Mouse (Mus musculus) lung, embryonic 16.5 days (tissue): ENCODE data around the gene Tacr2. TPM values are rescaled to one million over a fixed set of nuclear protein-coding genes. Genes with fewer than 3 reads are reported as not detected.

ENCODE experiments used
- ATAC-seq: fragments of 200-750 bp; cut with Nextera tagmentation; 2 replicates; pipeline ENCODE4 v1.8.0; 2017; ENCODE audit warnings: low read depth, mild to moderate bottlenecking, moderate library complexity
- H3K27ac ChIP-seq: fragments of 300-500 bp; sonication (generic); 2 replicates; pipeline ENCODE4 v1.5.1; 2014; ENCODE audit warnings: mild to moderate bottlenecking, control low read depth, low read length
- H3K27me3 ChIP-seq: fragments of 300-500 bp; sonication (generic); 2 replicates; pipeline ENCODE4 v1.6.1; 2014; ENCODE audit warnings: low read depth, low read length, mixed read lengths; ENCODE audit not compliant: control insufficient read depth, insufficient read depth
- H3K36me3 ChIP-seq: fragments of 300-500 bp; sonication (generic); 2 replicates; pipeline ENCODE4 v1.6.1; 2014; ENCODE audit warnings: low read length; ENCODE audit not compliant: control insufficient read depth, insufficient read depth
- H3K4me1 ChIP-seq: fragments of 300-500 bp; sonication (generic); replicated peaks from 2 replicates; pipeline ENCODE4 v1.6.1; 2014; ENCODE audit warnings: low read length, mixed read lengths; ENCODE audit not compliant: control insufficient read depth, insufficient read depth
- H3K4me2 ChIP-seq: fragments of 300-500 bp; sonication (generic); 2 replicates; pipeline ENCODE4 v1.6.1; 2014; ENCODE audit warnings: low read depth, low read length, control low read depth
- H3K4me3 ChIP-seq: fragments of 300-500 bp; sonication (generic); 2 replicates; pipeline ENCODE4 v1.5.1; 2014; ENCODE audit warnings: mild to moderate bottlenecking, low read length, control low read depth
- H3K9ac ChIP-seq: fragments of 300-500 bp; sonication (generic); 2 replicates; pipeline ENCODE4 v1.6.1; 2014; ENCODE audit warnings: low read length, control low read depth
- H3K9me3 ChIP-seq: fragments of 300-500 bp; sonication (generic); 2 replicates; pipeline ENCODE4 v1.6.1; 2016; ENCODE audit warnings: low read length; ENCODE audit not compliant: control insufficient read depth
- WGBS: fragments of 180-500 bp; shearing (Covaris S2); extraction: QIAGEN DNeasy Blood & Tissue Kit; methylation state at CpG from one replicate; pipeline ENCODE4 v1.1.7; 2014; 5-methylcytosine and 5-hydroxymethylcytosine counted together
- polyA plus RNA-seq: library from polyadenylated mRNA; unstranded; fragments of >200 nt; fragmentation: Nextera tagmentation; extraction: Ambion mirVana; gene quantifications from 2 replicates; pipeline ENCODE4 v1.2.1, GENCODE M21; 2015

The Tacr2 gene
- polyA plus RNA-seq, 1 experiment from 2014 or later = 0.87 TPM

- Histone ChIP-seq H3K9me3 (no peaks in the 10 kb centered on the region), H3K27me3 (no peaks in the 10 kb centered on the region), H3K4me2 (no peak overlapping the region), H3K4me1 (peaks cover 39% of the 10 kb centered on the region), H3K36me3 (no peaks in the 10 kb centered on the region), H3K4me3 (no peak overlapping the region), H3K9ac (peak overlapping the region; percentile 19; the same call in 1 of the 2 replicates), H3K27ac (peak overlapping the region; percentile 89)
- ATAC-seq = no peak
- WGBS = 67% methylated on average over 7 of the region's 7 CpGs
These were observed 33.5 kb upstream of the Tacr2 start for GRCm38 (mm10) chr10:62218789-62219172.

GRCm38 (mm10) chr10:62220732-62221514 lies 31.3 kb upstream of the Tacr2 start:
- no peak overlapping the region for H3K9ac ChIP-seq
- peak overlapping the region; percentile 70 for H3K27ac ChIP-seq
- no peaks in the 10 kb centered on the region for H3K36me3 ChIP-seq
- no peaks in the 10 kb centered on the region for H3K27me3 ChIP-seq
- no peak overlapping the region for H3K4me2 ChIP-seq
- H3K4me1 ChIP-seq = peaks cover 47% of the 10 kb centered on the region
- WGBS = 54% methylated on average over 8 of the region's 8 CpGs
- H3K4me3 ChIP-seq = no peak overlapping the region
- no peaks in the 10 kb centered on the region for H3K9me3 ChIP-seq
- ATAC-seq = peak; percentile 15; the same call in 1 of the 2 replicates

- H3K27ac ChIP-seq = peak overlapping the region; percentile 70
These were observed 30.6 kb upstream of the Tacr2 start for GRCm38 (mm10) chr10:62221647-62222046.

GRCm38 (mm10) chr10:62222777-62223176 lies 29.5 kb upstream of the Tacr2 start:
- Histone ChIP-seq H3K4me2 (peak overlapping the region; percentile 31; the same call in 1 of the 2 replicates), H3K9me3 (no peaks in the 10 kb centered on the region), H3K27me3 (no peaks in the 10 kb centered on the region), H3K4me3 (no peak overlapping the region), H3K9ac (no peak overlapping the region), H3K36me3 (no peaks in the 10 kb centered on the region), H3K4me1 (peaks cover 42% of the 10 kb centered on the region), H3K27ac (peak overlapping the region; percentile 70)
- 49% methylated on average over 17 of the region's 17 CpGs for WGBS
- peak; percentile 93 for ATAC-seq

More at GRCm38 (mm10) chr10:62221647-62222046, 30.6 kb upstream of the Tacr2 start:
- Histone ChIP-seq H3K27me3 (no peaks in the 10 kb centered on the region), H3K4me3 (no peak overlapping the region), H3K4me2 (no peak overlapping the region), H3K9ac (no peak overlapping the region), H3K36me3 (no peaks in the 10 kb centered on the region), H3K9me3 (no peaks in the 10 kb centered on the region), H3K4me1 (peaks cover 44% of the 10 kb centered on the region)
- WGBS = 57% methylated on average over 2 of the region's 2 CpGs
- no peak for ATAC-seq

- Histone ChIP-seq H3K4me1 (peaks cover 32% of the 10 kb centered on the region), H3K9ac (no peak overlapping the region), H3K27me3 (no peaks in the 10 kb centered on the region), H3K27ac (peak overlapping the region; percentile 70; the same call in 1 of the 2 replicates), H3K36me3 (no peaks in the 10 kb centered on the region), H3K4me2 (peak overlapping the region; percentile 1; the same call in 1 of the 2 replicates), H3K9me3 (no peaks in the 10 kb centered on the region), H3K4me3 (no peak overlapping the region)
- 50% methylated on average over 6 of the region's 6 CpGs for WGBS
- no peak for ATAC-seq
These were observed 28.0 kb upstream of the Tacr2 start for GRCm38 (mm10) chr10:62224231-62224630.

- Histone ChIP-seq H3K4me3 (no peak overlapping the region), H3K27me3 (no peaks in the 10 kb centered on the region), H3K4me2 (no peak overlapping the region), H3K9ac (no peak overlapping the region), H3K4me1 (peaks cover 25% of the 10 kb centered on the region), H3K9me3 (no peaks in the 10 kb centered on the region), H3K27ac (no peak overlapping the region), H3K36me3 (no peaks in the 10 kb centered on the region)
- WGBS = 71% methylated on average over 7 of the region's 7 CpGs
- no peak for ATAC-seq
These were observed 26.4 kb upstream of the Tacr2 start for GRCm38 (mm10) chr10:62225839-62226238.

GRCm38 (mm10) chr10:62228126-62228525 lies 24.1 kb upstream of the Tacr2 start:
- Histone ChIP-seq H3K4me3 (peak overlapping the region; percentile 20), H3K9ac (no peak overlapping the region), H3K4me2 (peak overlapping the region; percentile 26), H3K27ac (peak overlapping the region; percentile 42; the same call in 1 of the 2 replicates), H3K36me3 (no peaks in the 10 kb centered on the region), H3K9me3 (no peaks in the 10 kb centered on the region), H3K4me1 (peaks cover 28% of the 10 kb centered on the region), H3K27me3 (no peaks in the 10 kb centered on the region)
- ATAC-seq = no peak
- 47% methylated on average over 6 of the region's 6 CpGs for WGBS

- WGBS = under 1% methylated on average over 58 of the region's 59 CpGs
- Histone ChIP-seq H3K27ac (peak within 1 kb of the TSS; percentile 51), H3K27me3 (no peaks in the 10 kb centered on the region), H3K4me1 (peaks cover 16% of the 10 kb centered on the region), H3K36me3 (no peaks in the 10 kb centered on the region), H3K9me3 (no peaks in the 10 kb centered on the region), H3K9ac (peak within 1 kb of the TSS; percentile 74), H3K4me3 (peak within 1 kb of the TSS; percentile 71), H3K4me2 (peak within 1 kb of the TSS; percentile 79)
- ATAC-seq = peak; percentile 98
These were observed 21.4 kb upstream of the Tacr2 start, which contains the start of gene Tspan15 for GRCm38 (mm10) chr10:62230708-62231394. Gene Tspan15 (minus strand): TSS chr10:62231251.

GRCm38 (mm10) chr10:62231395-62231732 lies 20.9 kb upstream of the Tacr2 start:
- Histone ChIP-seq H3K27me3 (no peaks in the 10 kb centered on the region), H3K27ac (no peak overlapping the region), H3K4me2 (peak overlapping the region; percentile 79), H3K36me3 (no peaks in the 10 kb centered on the region), H3K9me3 (no peaks in the 10 kb centered on the region), H3K4me3 (peak overlapping the region; percentile 71), H3K9ac (0 out of 2 replicates have a peak overlapping the region, but pooled peaks have one; percentile 42), H3K4me1 (peaks cover 16% of the 10 kb centered on the region)
- WGBS = under 1% methylated on average over 13 of the region's 13 CpGs
- no peak for ATAC-seq
